Mouse (Mus musculus): ENCODE data around the gene F10. TPM values are rescaled to one million over a fixed set of nuclear protein-coding genes. Genes with fewer than 3 reads are reported as not detected.
"Not testable (repeated sequence)": the region's sequence is repeated elsewhere in the genome, so short reads cannot be mapped to it uniquely, and the experiment has no call there.

The F10 gene
- polyA plus RNA-seq, 1 experiment from 2014 or later, result 1.1 TPM

GRCm38 (mm10) chr8:13063112-13063511 lies 26.0 kb downstream of the F10 start:
- no peak overlapping the region for H3K4me3 ChIP-seq (ENCODE audit: low read depth, low read length)
- no peak overlapping the region for H3K9ac ChIP-seq (ENCODE audit: low read length)
- DNase-seq (ENCODE audit: low spot score), result peak; percentile 74
- H3K27me3 ChIP-seq (ENCODE audit: control insufficient read depth, insufficient read depth, low read length), result no peaks in the 10 kb centered on the region
- ATAC-seq (ENCODE audit: low FRiP score, low TSS enrichment), result peak; percentile 83
- H3K27ac ChIP-seq (replicated peaks), result peak overlapping the region; percentile 63; the same call in 1 of the 2 replicates
- H3K9me3 ChIP-seq (ENCODE audit: control insufficient read depth, low read length), result no peaks in the 10 kb centered on the region
- TF ChIP-seq CTCF (IDR thresholded peaks at IDR 0.05; ENCODE audit: low read depth) (no peak), EP300 (optimal IDR thresholded peaks at IDR 0.05) (no peak)
- H3K36me3 ChIP-seq (ENCODE audit: control insufficient read depth, insufficient read depth, low read length), result no peaks in the 10 kb centered on the region
- H3K4me1 ChIP-seq (replicated peaks; ENCODE audit: control insufficient read depth, insufficient read depth), result no peaks in the 10 kb centered on the region
- WGBS, result 48% methylated on average over 16 of the region's 16 CpGs
- H3K4me2 ChIP-seq (replicated peaks; ENCODE audit: low read depth), result no peak overlapping the region

GRCm38 (mm10) chr8:13073255-13073654 lies 36.1 kb downstream of the F10 start:
- Histone ChIP-seq H3K36me3 (ENCODE audit: control insufficient read depth, insufficient read depth, low read length) (peaks cover 19% of the 10 kb centered on the region), H3K9ac (ENCODE audit: low read length) (no peak overlapping the region), H3K4me3 (ENCODE audit: low read depth, low read length) (no peak overlapping the region), H3K4me1 (replicated peaks; ENCODE audit: control insufficient read depth, insufficient read depth) (no peaks in the 10 kb centered on the region), H3K27ac (replicated peaks) (no peak overlapping the region), H3K27me3 (ENCODE audit: control insufficient read depth, insufficient read depth, low read length) (no peaks in the 10 kb centered on the region), H3K9me3 (ENCODE audit: control insufficient read depth, low read length) (no peaks in the 10 kb centered on the region), H3K4me2 (replicated peaks; ENCODE audit: low read depth) (no peak overlapping the region)
- DNase-seq (ENCODE audit: low spot score), result peak; percentile 52
- ATAC-seq (ENCODE audit: low FRiP score, low TSS enrichment), result peak; percentile 79
- 65% methylated on average over 11 of the region's 11 CpGs for WGBS
- TF ChIP-seq CTCF (IDR thresholded peaks at IDR 0.05; ENCODE audit: low read depth) (no peak), EP300 (optimal IDR thresholded peaks at IDR 0.05) (no peak)

- H3K4me3 ChIP-seq (ENCODE audit: low read depth, low read length), result no peak overlapping the region
- no peak for ATAC-seq (ENCODE audit: low FRiP score, low TSS enrichment)
- no peak overlapping the region for H3K9ac ChIP-seq (ENCODE audit: low read length)
- TF ChIP-seq EP300 (optimal IDR thresholded peaks at IDR 0.05), result no peak
- no peak for TF ChIP-seq CTCF (IDR thresholded peaks at IDR 0.05; ENCODE audit: low read depth)
- DNase-seq (ENCODE audit: low spot score), result no peak
- H3K36me3 ChIP-seq (ENCODE audit: control insufficient read depth, insufficient read depth, low read length), result peaks cover 31% of the 10 kb centered on the region
- WGBS, result 92% methylated on average over 8 of the region's 8 CpGs
- H3K27me3 ChIP-seq (ENCODE audit: control insufficient read depth, insufficient read depth, low read length), result no peaks in the 10 kb centered on the region
- no peak overlapping the region for H3K4me2 ChIP-seq (replicated peaks; ENCODE audit: low read depth)
- H3K4me1 ChIP-seq (replicated peaks; ENCODE audit: control insufficient read depth, insufficient read depth), result no peaks in the 10 kb centered on the region
- no peak overlapping the region for H3K27ac ChIP-seq (replicated peaks)
- H3K9me3 ChIP-seq (ENCODE audit: control insufficient read depth, low read length), result no peaks in the 10 kb centered on the region
Observed at GRCm38 (mm10) chr8:13075044-13075443, 37.9 kb downstream of the F10 start.

GRCm38 (mm10) chr8:13075579-13075978 lies 38.5 kb downstream of the F10 start:
- ATAC-seq (ENCODE audit: low FRiP score, low TSS enrichment); H3K4me3 ChIP-seq (ENCODE audit: low read depth, low read length); DNase-seq (ENCODE audit: low spot score); H3K27me3 ChIP-seq (ENCODE audit: control insufficient read depth, insufficient read depth, low read length); H3K9me3 ChIP-seq (ENCODE audit: control insufficient read depth, low read length); H3K4me2 ChIP-seq (replicated peaks; ENCODE audit: low read depth); H3K4me1 ChIP-seq (replicated peaks; ENCODE audit: control insufficient read depth, insufficient read depth); H3K9ac ChIP-seq (ENCODE audit: low read length); H3K27ac ChIP-seq (replicated peaks): not testable (repeated sequence)
- H3K36me3 ChIP-seq (ENCODE audit: control insufficient read depth, insufficient read depth, low read length), result peaks cover 31% of the 10 kb centered on the region
- WGBS, result 86% methylated on average over 1 of the region's 1 CpGs

GRCm38 (mm10) chr8:13077542-13077941 lies 40.4 kb downstream of the F10 start:
- no peak overlapping the region for H3K9ac ChIP-seq (ENCODE audit: low read length)
- no peak overlapping the region for H3K4me2 ChIP-seq (replicated peaks; ENCODE audit: low read depth)
- H3K27me3 ChIP-seq (ENCODE audit: control insufficient read depth, insufficient read depth, low read length), result no peaks in the 10 kb centered on the region
- DNase-seq (ENCODE audit: low spot score) (no peak), ATAC-seq (ENCODE audit: low FRiP score, low TSS enrichment) (no peak)
- no peak overlapping the region for H3K4me3 ChIP-seq (ENCODE audit: low read depth, low read length)
- no peak overlapping the region for H3K27ac ChIP-seq (replicated peaks)
- H3K9me3 ChIP-seq (ENCODE audit: control insufficient read depth, low read length), result no peaks in the 10 kb centered on the region
- H3K4me1 ChIP-seq (replicated peaks; ENCODE audit: control insufficient read depth, insufficient read depth), result no peaks in the 10 kb centered on the region
- WGBS, result 81% methylated on average over 7 of the region's 7 CpGs
- H3K36me3 ChIP-seq (ENCODE audit: control insufficient read depth, insufficient read depth, low read length), result peaks cover 37% of the 10 kb centered on the region
- no peak for TF ChIP-seq EP300 (optimal IDR thresholded peaks at IDR 0.05)
- no peak for TF ChIP-seq CTCF (IDR thresholded peaks at IDR 0.05; ENCODE audit: low read depth)

- ATAC-seq (ENCODE audit: low FRiP score, low TSS enrichment) (peak; percentile 83), DNase-seq (ENCODE audit: low spot score) (peak; percentile 94)
- peaks cover 3% of the 10 kb centered on the region; the same call in 1 of the 2 replicates for H3K4me1 ChIP-seq (replicated peaks; ENCODE audit: control insufficient read depth, insufficient read depth)
- peak overlapping the region; percentile 97 for H3K27ac ChIP-seq (replicated peaks)
- WGBS, result under 1% methylated on average over 45 of the region's 45 CpGs
- no peaks in the 10 kb centered on the region for H3K27me3 ChIP-seq (ENCODE audit: control insufficient read depth, insufficient read depth, low read length)
- H3K9me3 ChIP-seq (ENCODE audit: control insufficient read depth, low read length), result no peaks in the 10 kb centered on the region
- TF ChIP-seq CTCF (IDR thresholded peaks at IDR 0.05; ENCODE audit: low read depth), result no peak
- no peak for TF ChIP-seq EP300 (optimal IDR thresholded peaks at IDR 0.05)
- peak overlapping the region; percentile 95 for H3K4me3 ChIP-seq (ENCODE audit: low read depth, low read length)
- H3K36me3 ChIP-seq (ENCODE audit: control insufficient read depth, insufficient read depth, low read length), result no peaks in the 10 kb centered on the region; the same call in 1 of the 2 replicates
- peak overlapping the region; percentile 89 for H3K9ac ChIP-seq (ENCODE audit: low read length)
- H3K4me2 ChIP-seq (replicated peaks; ENCODE audit: low read depth), result peak overlapping the region; percentile 86
Observed at GRCm38 (mm10) chr8:13104691-13105086, 67.6 kb downstream of the F10 start.

All from stomach, postnatal 0 days (tissue).